Mouse (Mus musculus): ENCODE measurements around the gene Sfxn5.

Sfxn5 gene

GRCm38 (mm10) chr6:85286283-85287047 is 46.8 kb downstream of the Sfxn5 start:
- DNase-seq = no peak

DNA sequence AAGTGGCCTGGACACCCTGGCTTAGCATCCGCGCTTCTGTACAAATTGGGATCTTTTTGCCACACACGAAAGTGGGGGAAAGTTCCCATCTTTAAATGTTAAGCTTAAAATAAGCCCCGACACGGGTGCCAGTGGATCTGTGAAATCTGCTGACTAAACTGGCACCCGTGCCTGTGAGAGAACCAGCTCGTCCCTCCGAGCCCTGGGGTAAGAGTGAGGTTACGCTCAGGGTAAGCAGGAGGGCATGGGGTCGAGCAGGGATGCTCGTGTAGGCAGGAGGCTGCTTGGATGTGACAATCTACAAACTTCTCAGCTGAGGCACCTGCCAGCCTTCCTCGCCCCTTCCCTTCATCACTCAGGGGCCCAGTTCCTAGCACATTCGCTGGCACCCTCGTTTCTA is 52.4 kb downstream of the Sfxn5 start:
- DNase-seq = no peak

DNA sequence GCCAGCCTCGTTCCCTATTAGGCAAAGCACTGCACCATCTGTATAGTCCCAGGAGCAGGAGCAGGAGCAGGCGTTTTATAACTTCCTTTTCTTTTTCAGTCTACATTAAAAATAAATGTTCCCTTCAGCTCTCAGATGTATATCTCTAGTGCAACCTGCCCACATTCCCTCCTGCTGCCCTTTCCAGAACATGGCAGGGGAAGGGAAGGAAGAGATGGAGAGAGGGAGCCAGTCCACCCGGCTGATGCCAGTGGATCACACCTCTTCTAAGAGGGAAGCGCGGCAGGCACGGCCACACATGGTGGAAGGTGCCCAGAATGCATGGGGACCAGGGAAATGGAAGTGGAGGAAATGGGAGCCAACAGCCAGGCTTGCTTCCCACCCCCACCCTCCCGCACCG is 56.7 kb downstream of the Sfxn5 start:
- no peak for DNase-seq

DNA sequence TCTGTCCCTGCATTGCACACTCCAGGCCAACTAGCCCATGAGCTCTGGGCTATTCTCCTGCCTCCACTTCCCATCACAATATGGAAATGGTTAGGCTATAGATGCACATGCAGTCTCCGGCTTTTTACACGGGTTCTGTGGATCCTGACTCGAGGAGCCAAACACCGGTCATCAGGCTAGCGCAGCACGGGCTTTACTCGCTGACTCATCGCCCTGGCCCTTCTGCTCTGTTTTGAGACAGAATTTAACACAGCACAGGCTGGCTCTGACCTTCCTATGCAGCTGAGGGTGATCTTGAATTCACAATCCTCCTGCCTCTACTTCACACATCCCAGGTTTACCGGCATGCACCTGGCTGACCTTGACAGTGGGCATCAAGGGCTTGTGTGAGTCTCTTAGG is 60.8 kb downstream of the Sfxn5 start:
- DNase-seq = no peak

DNA sequence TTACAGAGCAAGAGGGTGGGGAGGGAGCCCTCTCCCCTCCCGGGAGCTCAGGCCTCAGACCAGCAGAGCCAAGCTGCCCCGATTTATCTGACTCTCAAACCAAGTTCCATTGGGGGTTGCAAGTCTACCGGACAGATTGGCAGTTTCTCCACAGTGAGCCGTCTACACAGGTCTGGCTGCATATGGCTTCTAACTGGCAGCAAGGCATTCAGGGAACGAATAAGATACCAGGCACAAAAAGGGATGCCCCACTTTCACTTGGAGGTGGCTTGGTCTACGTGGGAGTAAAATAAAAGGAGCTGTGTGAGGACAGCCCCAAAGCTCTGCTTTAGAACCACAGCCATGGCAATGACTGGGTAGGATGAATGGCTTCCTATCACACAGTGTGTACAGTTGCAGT is 67.2 kb downstream of the Sfxn5 start:
- no peak for DNase-seq

DNA sequence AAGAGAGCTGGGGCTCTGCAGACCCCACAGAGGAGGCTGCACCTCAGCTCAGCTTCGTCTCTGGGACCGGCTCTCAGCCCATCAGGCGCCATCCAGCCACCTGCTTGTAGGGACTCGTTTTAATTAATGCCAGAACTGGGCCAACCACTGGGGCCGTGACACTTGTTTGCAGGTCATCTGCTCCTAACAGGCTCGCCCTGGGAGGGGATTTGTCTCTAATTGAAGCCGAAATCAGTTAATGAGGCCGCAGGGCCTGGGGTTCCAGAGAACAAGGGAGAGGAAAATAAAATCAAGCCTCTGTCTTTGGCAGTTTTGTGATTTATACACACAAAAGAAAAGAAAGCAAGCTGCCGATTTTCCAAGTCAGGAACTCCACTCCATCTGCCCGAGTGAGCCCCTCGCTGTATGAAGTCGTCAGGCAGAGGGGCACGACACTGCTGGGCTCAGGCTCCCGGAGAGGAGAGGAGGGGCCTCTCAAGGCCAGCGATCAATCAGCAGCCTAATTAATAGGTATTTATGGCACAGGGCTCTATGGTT is 68.2 kb downstream of the Sfxn5 start:
- DNase-seq = no peak

DNA sequence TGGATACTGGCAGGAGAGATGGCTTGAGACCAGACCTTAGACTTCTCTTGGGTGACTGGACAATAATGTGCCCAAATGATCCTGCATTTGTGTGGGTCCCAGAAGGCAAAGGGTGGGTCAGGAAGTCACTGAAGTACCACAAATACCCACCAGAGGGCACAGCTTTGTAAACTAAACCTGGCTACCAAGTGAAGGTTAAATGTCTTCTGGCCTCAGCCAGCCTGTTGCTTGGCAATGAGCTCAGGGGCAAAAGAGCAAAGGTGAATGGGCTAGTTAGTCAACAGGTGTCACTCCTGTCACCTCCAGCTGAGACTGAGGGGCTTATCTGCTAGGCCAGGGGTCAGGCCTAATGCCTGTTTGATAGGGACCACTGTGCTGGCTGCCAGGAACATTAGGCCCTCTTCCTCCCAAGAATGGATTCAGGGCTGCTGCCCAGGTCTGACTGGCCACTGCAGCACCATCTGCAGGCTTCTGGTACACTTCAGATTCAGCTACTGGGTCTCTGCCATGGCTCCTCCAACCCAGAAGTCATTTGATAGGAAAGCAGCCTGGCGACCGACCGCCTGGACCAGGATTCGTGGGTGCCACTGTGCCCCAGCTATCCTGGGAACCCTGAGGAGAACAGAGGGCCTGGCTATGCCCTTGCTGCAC is 70.2 kb downstream of the Sfxn5 start:
- peak; percentile 68 to 69 for DNase-seq

DNA sequence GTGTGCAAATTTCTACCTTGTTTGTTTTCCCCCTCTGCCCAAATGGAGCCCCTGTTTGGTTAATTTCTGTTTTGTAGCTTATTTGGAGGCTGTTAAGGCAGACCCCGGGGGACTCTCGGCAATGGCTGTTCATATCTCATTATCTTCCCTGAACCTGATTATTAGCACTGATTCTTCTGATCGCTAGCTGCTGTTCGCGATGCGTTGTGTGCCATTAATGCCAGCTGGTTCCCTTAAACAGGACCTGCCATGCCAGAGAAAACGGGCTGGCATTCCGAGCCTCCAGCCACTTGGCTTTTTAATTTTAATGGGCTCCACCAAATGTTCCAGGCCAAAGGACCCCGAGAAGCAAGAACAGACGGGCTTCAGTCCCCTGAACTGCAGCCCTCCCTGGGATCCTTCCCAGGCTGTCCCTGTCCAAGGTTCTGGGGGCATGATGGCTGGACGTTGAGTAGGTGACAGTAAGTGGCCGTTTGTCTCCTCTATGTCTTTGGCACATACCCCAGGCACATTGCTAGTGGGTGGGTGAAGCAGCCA is 74.1 kb downstream of the Sfxn5 start:
- no peak for DNase-seq

- DNase-seq = no peak
Observed at GRCm38 (mm10) chr6:85255578-85255977, 77.6 kb downstream of the Sfxn5 start.

GRCm38 (mm10) chr6:85253994-85254541 is 79.2 kb downstream of the Sfxn5 start:
- DNase-seq = no peak

DNA sequence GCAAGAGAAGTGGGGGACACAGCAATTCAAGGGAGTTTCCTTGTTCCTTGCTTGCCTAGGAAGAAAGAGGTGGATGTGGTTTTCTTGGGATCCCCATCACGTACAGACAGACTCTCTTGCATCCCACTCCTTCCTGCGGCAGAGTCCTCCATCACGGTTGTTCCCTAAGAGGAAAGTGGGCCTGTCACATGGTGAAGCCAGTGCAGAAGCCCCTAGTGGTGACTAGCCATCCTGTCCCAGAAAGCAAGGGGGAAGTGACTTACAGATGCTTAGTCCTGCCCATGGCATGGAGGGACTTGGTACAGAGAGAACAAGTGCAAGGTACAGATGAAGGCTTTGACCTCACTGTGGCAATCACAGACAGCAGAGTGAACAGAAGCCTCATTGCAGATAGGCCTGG is 79.9 kb downstream of the Sfxn5 start:
- DNase-seq = no peak

DNA sequence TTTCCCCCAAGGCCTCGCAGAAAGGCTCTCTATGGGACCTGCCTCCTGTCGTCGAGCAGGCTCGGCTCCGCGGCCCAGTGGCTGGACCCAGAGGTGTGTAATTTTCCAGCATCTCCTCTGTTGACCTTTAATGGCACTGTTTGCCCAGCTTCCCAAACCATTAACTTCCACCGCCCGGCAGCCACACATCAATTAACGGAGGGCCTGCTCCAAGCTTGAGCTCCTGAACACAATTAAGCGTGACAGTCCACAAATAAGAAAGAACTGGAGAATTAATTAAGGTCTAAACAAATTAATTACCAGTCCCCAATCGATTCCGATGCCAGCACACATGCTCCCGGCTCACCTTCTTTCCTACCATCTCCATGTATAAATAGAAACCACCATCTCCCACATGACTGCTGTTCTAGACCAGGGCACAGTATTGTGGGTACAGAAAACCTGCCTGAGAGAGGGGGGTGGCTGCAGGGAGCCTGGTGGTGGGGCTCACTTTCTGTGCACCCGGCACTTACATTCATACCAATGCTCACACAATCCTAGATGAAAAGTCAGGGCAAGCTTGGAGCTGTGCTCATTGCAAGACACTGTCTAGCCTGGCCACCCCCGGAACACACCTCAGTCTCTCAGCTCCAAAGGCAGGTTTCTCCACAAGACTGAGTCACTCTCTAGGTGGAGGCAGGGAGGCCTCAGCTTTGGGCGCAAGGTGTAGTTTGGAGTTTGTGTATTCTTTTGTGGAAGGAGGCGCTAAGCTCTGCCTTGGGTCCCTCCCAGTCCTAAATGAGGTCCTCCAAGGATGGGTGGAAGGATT is 80.8 kb downstream of the Sfxn5 start:
- no peak for DNase-seq

DNA sequence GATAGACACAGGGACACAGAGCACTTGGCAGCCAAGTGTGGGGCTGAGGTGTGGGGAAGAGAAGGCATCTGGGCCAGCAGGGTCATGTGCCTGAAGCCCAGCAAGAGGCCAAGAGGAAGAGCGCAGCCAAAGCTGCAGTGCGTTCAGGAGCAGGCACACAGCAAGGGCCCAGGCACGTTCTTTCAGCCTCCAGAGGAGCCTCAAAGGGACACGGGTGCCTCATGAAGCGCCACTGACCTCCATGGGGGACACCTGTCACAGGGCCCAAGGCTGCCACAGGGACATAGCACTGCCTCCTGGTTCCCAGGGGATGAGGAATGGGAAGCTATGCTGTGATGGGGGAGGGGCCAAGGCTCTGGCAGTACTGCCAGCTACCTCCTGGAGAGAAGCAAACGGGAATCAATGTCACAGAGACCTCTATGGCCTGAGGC is 82.4 kb downstream of the Sfxn5 start:
- no peak for DNase-seq

DNA sequence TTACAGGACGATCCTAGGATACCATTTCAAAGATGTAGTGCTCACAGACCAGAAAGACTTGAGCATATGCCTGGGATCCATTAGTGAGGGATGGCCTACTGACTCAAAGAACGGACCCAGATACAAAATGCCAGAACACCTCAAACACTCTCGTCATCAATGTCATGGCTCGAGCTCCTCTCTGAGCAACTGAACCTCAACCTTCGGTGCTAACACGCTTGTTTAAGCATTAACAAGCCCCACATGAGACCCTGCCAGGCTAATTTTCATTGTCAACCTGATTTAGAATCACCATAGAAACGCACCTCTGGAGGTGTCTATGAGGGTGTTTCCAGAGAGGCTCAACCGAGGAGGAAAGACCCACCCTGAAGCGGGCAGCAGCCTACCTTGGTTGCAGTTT is 83.4 kb downstream of the Sfxn5 start:
- no peak for DNase-seq

- peak; percentile 50 to 52 for DNase-seq
Observed at GRCm38 (mm10) chr6:85239044-85239489, 94.2 kb downstream of the Sfxn5 start.

DNA sequence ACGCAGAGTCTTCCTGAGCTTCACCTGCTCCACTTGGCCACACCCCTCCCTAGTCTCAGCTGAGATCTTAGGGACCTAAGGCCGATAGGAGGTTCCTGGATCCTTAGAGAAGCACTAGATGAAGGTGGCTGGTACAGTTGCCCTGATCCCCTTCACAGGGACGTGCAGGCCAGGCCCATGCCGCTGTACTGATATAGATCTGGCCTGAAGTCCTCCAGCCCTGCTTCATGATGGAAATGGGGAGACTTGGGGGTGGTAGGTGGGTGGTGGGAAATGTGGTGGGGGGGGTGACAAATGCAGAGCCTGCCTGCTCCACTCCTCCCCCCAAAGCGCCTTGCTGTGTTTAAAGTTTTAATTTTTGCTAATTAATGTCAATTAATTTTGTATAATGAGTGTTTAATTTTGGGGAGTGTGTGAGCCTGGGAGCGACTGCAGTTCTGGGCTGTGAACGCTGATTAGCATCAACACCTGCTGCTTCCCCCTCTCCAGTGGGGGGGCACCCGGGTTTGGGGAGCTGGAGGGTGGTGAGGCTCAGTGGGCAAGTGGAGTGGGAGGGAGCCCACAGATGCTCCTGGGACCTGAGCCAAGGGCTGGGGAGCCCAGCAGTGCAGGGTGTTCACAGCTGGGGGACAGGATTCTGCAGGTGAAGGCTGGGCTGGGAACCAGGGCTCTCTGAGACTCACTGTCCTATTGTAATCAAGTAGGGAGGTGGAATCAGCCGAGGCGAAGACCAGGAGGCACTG is 95.5 kb downstream of the Sfxn5 start:
- DNase-seq = no peak

- DNase-seq = peak; percentile 44
Observed at GRCm38 (mm10) chr6:85237001-85237400, 96.2 kb downstream of the Sfxn5 start.

DNA sequence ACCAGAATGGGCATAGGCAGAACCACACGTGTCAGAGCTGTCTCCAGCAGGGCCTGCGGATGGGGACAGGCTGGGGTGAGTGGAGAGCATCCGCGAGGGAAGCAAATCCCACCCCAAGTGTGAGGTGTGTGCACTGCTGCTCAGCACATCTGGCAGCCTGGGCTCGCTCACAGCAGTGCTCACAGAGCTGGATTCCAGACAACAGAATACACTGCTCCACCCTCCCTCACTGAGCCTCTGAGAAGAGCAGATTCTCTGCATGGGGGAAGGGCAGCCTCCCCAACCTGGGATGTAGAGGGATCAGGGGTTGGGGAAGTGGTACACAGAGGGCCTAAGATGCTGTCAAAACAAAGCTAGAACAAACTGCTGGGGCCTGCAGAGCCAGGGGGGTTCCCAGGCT is 98.4 kb downstream of the Sfxn5 start:
- no peak for DNase-seq

DNA sequence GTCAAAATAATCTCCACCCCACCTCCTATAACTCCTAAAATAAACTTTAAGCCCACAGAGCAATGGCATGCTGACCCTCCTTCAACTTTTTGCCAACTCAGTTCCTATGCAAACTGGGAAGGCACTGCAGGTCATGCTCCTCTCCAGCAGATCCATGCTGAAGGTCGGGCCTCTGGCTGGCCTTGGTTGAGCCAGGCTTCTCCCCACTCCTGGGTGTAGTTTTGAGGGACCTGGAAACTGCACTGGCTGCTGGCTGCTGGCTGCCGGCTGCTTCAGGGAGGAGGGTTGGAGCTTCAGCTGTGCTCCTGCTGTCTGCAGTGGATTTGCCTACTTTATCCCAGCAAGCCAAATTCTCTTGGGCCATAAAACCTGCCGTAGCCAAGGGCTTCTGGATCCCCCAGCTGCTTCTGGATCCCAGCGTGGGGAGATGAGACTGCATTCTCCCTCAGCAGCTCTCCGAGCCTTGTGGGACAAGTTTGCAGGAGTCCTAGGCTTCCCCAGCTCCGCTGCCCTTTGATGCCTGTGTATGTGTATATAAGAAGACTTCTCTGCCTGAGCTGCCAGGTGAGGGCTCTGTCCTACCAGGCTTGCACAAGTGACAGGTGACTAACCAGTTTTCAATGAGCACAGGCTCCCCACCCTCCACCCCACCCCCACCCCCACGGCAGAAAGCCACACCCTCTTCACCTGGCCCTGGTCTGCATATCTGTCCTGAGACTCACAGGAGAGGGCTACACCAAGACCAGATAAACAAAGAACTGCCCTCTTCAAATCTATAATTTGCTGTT is 100.2 kb downstream of the Sfxn5 start:
- no peak for DNase-seq

DNA sequence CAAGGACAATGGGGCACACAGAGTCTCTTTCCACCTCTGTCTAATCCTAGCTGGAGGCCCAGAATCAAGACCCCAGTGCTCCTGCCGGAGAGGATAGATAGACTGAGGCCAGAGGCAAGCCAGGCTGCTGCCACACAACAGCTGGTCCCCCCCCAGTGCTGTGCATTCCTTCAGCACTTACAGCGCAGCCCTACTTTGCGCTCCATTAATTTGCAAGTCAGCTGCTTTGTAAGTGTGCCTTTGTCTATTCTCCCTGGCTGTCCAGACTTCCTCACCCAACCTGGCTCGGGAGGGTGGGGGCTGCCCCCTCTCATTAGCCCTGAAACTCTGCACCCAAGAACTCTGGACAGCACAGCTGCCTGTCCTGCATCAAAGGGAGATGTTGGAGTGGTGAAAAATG is 101.2 kb downstream of the Sfxn5 start:
- no peak for DNase-seq

GRCm38 (mm10) chr6:85231469-85231868 is 101.8 kb downstream of the Sfxn5 start:
- DNase-seq = no peak
